Mouse (Mus musculus): ENCODE data around the gene Vmn2r1. TPM values are rescaled to one million over a fixed set of nuclear protein-coding genes. Genes with fewer than 3 reads are reported as not detected.

Gene Vmn2r1
- not detected for polyA plus RNA-seq (2017; shearing (Covaris generic))

DNA sequence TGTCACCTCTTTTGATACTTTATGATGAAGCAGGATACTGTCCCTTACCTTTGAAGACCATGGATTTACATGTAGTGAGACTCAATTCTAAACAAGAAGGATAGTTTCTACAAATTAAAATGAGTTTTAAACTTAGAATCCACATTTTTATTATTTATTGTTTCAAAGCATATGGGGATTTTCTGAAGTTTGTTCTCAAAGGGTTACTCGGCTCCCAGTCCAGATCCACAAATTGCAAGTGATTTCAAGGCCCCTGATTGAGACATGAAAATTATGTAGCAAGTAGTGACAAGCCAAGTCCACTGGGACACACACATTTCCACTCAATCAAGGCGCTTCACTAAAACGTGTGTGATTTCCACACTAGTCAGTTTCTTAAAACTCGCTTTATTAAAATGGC lies at the start of gene Vmn2r1:
Gene Vmn2r1 (plus strand): TSS at position 301 of the 400 bp plus-strand sequence.
- ATAC-seq, result no peak

DNA sequence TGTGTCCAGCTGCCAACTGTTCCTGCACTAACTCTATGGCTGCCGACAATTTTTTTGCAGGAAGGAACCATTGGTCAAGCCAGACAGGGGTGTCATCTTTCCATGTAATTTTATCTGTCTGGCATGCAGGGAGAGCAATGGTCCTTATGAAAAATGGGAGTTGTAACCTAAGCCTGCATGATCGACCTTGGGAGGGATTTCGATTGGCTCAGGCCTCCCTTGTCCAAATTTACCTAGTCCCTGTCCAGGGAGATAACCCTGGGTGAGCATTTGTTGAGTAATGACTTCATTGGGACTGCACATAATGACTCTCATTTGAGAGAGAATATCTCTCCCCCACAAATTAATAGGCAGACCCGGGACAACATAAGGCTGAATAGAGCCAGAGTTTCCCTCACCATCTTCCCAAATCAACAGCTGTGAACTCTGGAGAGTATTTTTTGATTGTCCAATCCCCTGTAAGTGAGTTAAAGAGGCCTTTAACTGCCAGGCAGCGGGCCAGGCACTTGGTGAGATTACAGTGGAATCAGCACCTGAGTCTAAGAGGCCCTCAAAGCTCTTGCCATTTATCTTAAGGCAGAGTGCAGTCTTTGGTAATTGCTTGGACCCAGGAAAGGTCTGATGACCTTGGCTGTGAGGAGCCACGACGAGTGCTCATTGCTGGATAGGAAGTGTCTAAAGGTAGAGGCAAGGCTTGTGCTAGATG lies 43.1 kb upstream of the Vmn2r1 start:
- no peak for ATAC-seq

- ATAC-seq, result no peak
Measured at GRCm38 (mm10) chr3:64039818-64040784, 41.2 kb upstream of the Vmn2r1 start.

- no peak for ATAC-seq
Measured at GRCm38 (mm10) chr3:64112707-64113106, 31.4 kb downstream of the Vmn2r1 start.

GRCm38 (mm10) chr3:64113352-64114046 lies 32.2 kb downstream of the Vmn2r1 start:
- ATAC-seq, result no peak

DNA sequence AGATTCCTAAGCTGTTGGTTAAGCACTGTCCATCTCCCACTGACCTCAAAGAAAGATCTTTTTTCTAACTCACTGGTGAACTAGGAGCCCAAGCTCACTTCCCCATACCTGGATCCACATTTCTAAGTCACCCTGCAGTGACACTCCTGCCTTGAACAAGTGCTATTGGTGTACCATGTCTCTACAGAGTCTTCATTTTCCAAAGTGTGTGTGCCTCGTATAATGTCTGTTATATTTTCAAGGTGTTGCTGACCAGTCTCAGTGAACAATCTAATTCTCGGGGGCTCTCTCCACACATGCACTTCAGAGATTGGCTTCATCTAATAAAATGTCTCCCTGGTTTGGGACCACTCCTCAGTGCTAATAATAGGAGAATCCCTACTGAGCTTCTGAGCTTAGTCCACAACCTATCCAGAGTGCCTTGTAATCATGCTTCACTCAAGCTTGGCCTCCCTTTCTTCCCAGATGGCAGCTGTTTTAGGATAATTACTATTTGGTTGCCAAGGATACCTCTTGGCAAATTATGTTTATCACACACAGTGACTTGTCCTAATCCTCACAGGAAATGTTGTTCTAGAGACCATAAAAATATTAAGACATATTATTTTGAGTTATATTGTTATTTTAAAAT lies 60.6 kb downstream of the Vmn2r1 start, which contains the start of gene Vmn2r2:
Gene Vmn2r2 (minus strand): TSS at position 51 of the 631 bp plus-strand sequence.
- ATAC-seq, result no peak

Other genes with a start within 250 kb of the Vmn2r1 start
- gene Plch1, start 182.1 kb upstream of the Vmn2r1 start, polyA plus RNA-seq (2017; shearing (Covaris generic)), result under 1 TPM in 2 of 3 experiments, not detected in 1; 0.11 to 0.19 TPM
- 10 to 100 TPM in 2 of 3 experiments, 1 to 10 TPM in 1; 9.3 to 12.4 (median 11.0) TPM for gene E130311K13Rik, start 152.1 kb upstream of the Vmn2r1 start, polyA plus RNA-seq (2017; shearing (Covaris generic))
- gene Slc33a1, start 116.8 kb upstream of the Vmn2r1 start, polyA plus RNA-seq (2017; shearing (Covaris generic)), result 10 to 100 TPM in 2 of 3 experiments, 1 to 10 TPM in 1; 7.9 to 14.5 (median 10.4) TPM
- gene Gmps, start 105.4 kb upstream of the Vmn2r1 start, polyA plus RNA-seq (2017; shearing (Covaris generic)), result 10 to 100 TPM; 29.2 to 42.1 (median 36.8) TPM
- not detected for gene Vmn2r2, start 60.4 kb downstream of the Vmn2r1 start, polyA plus RNA-seq (2017; shearing (Covaris generic))
- gene Vmn2r3, start 208.2 kb downstream of the Vmn2r1 start, polyA plus RNA-seq (2017; shearing (Covaris generic)), result under 1 TPM in 1 of 3 experiments, not detected in 2; 0.05 TPM

Data from inflammation-experienced regulatory T-cells, adult 6 months (primary cell).